Mouse (Mus musculus) embryonic stem cell, embryonic (primary cell): Measurements from ENCODE around the gene Fancc.
"Not testable (repeated sequence)": the region's sequence is repeated elsewhere in the genome, so short reads cannot be mapped to it uniquely, and the experiment has no call there.

Experiments used
- CTCF ChIA-PET, 4 experiments: fragments of 300-600 bp in 2 of 4; fragments of 350-600 bp in 2 of 4; sonication (Branson Sonifier 250); formaldehyde crosslinking; loops; one replicate each; lab custom pipeline; 2022; ENCODE audit warnings: inconsistent platforms in 2 of 4; lab: Charles Lee
- POLR2A ChIA-PET, 4 experiments: fragments of 300-600 bp in 2 of 4; fragments of 350-600 bp in 2 of 4; sonication (Branson Sonifier 250); formaldehyde crosslinking; loops; one replicate each; lab custom pipeline; 2022; ENCODE audit warnings: antibody characterized with exemption in 4 of 4, inconsistent platforms in 1 of 4; lab: Charles Lee

Gene Fancc

GRCm38 (mm10) chr13:63324978-63325848 is 171.9 kb downstream of the Fancc start:
- CTCF ChIA-PET, result no interaction called here
- POLR2A ChIA-PET, result interaction anchor here in 1 of 4 experiments (0.7 kb wide), 1 partner anchor 27 kb away, joined by 3 read pairs; no protein-coding TSS in a partner anchor

GRCm38 (mm10) chr13:63324311-63324710 is 172.8 kb downstream of the Fancc start:
- CTCF ChIA-PET, result interaction anchor here in 1 of 4 experiments (0.8 kb wide), 1 partner anchor 9 kb away, joined by 3 read pairs; no protein-coding TSS in a partner anchor
- POLR2A ChIA-PET, result interaction anchor here in 1 of 4 experiments (1.6 kb wide), 1 partner anchor 42 kb away, joined by 3 read pairs; no protein-coding TSS in a partner anchor

- POLR2A ChIA-PET, result interaction anchor here in 1 of 4 experiments (1.0 to 1.6 kb wide), 3 partner anchors 10 to 41 kb away, joined by 3 to 4 read pairs (median 4); no protein-coding TSS in a partner anchor
- CTCF ChIA-PET, result interaction anchor here in 2 of 4 experiments (0.8 to 1.5 kb wide), 3 partner anchors 8 to 380 kb away, joined by 3 to 6 read pairs (median 4); no protein-coding TSS in a partner anchor
Observed at GRCm38 (mm10) chr13:63323286-63324075, 173.6 kb downstream of the Fancc start.

GRCm38 (mm10) chr13:63322756-63323155 is 174.3 kb downstream of the Fancc start:
- ChIA-PET CTCF (interaction anchor here in 3 of 4 experiments (0.7 to 1.5 kb wide), 5 partner anchors 7 to 379 kb away, joined by 3 to 6 read pairs (median 4); no protein-coding TSS in a partner anchor), POLR2A (interaction anchor here in 2 of 4 experiments (0.7 to 1.6 kb wide), 4 partner anchors 9 to 228 kb away, joined by 3 to 5 read pairs (median 4); no protein-coding TSS in a partner anchor)

GRCm38 (mm10) chr13:63321689-63322088 is 175.4 kb downstream of the Fancc start:
- POLR2A ChIA-PET, result interaction anchor here in 1 of 4 experiments (1.6 kb wide), 1 partner anchor 48 kb away, joined by 7 read pairs; no protein-coding TSS in a partner anchor

GRCm38 (mm10) chr13:63319814-63320213 is 177.3 kb downstream of the Fancc start:
- ChIA-PET POLR2A (interaction anchor here in 1 of 4 experiments (1.4 kb wide), 1 partner anchor 33 kb away, joined by 4 read pairs; no protein-coding TSS in a partner anchor), CTCF (interaction anchor here in 1 of 4 experiments (0.6 kb wide), 1 partner anchor 16 kb away, joined by 4 read pairs; no protein-coding TSS in a partner anchor)

More at GRCm38 (mm10) chr13:63321689-63322088, 175.4 kb downstream of the Fancc start:
- CTCF ChIA-PET, result interaction anchor here in 3 of 4 experiments (0.6 to 1.3 kb wide), 7 partner anchors 8 to 467 kb away, joined by 3 to 4 read pairs (median 3); no protein-coding TSS in a partner anchor

GRCm38 (mm10) chr13:63317681-63318104 is 179.4 kb downstream of the Fancc start:
- ChIA-PET POLR2A (interaction anchor here in 1 of 4 experiments (0.8 to 1.0 kb wide), 2 partner anchors 13 to 29 kb away, joined by 3 read pairs; no protein-coding TSS in a partner anchor), CTCF (interaction anchor here in 1 of 4 experiments (1.5 kb wide), 1 partner anchor 14 kb away, joined by 4 read pairs; no protein-coding TSS in a partner anchor)

GRCm38 (mm10) chr13:63316407-63316806 is 180.7 kb downstream of the Fancc start:
- ChIA-PET POLR2A (interaction anchor here in 2 of 4 experiments (0.6 to 1.5 kb wide), 2 partner anchors 14 to 127 kb away, joined by 3 to 4 read pairs; no protein-coding TSS in a partner anchor), CTCF (interaction anchor here in 1 of 4 experiments (1.5 kb wide), 1 partner anchor 15 kb away, joined by 4 read pairs; no protein-coding TSS in a partner anchor)

- ChIA-PET POLR2A (interaction anchor here in 2 of 4 experiments (0.6 to 1.5 kb wide), 3 partner anchors 15 to 221 kb away, joined by 3 to 8 read pairs (median 4); no protein-coding TSS in a partner anchor), CTCF (no interaction called here)
Observed at GRCm38 (mm10) chr13:63315777-63316176, 181.3 kb downstream of the Fancc start.

GRCm38 (mm10) chr13:63315111-63315510 is 182.0 kb downstream of the Fancc start:
- CTCF ChIA-PET, result not testable (repeated sequence)
- POLR2A ChIA-PET, result interaction anchor here in 3 of 4 experiments (0.6 to 1.9 kb wide), 7 partner anchors 9 to 47 kb away, joined by 3 to 7 read pairs (median 3); no protein-coding TSS in a partner anchor

- CTCF ChIA-PET, result interaction anchor here in 2 of 4 experiments (0.9 to 1.6 kb wide), 2 partner anchors 17 to 42 kb away, joined by 3 to 4 read pairs; no protein-coding TSS in a partner anchor
- POLR2A ChIA-PET, result interaction anchor here in 3 of 4 experiments (0.8 to 1.9 kb wide), 16 partner anchors 9 to 117 kb away, joined by 3 to 7 read pairs (median 3); no protein-coding TSS in a partner anchor
Observed at GRCm38 (mm10) chr13:63314608-63314920, 182.5 kb downstream of the Fancc start.

GRCm38 (mm10) chr13:63313748-63314607 is 183.1 kb downstream of the Fancc start:
- CTCF ChIA-PET, result interaction anchor here in 2 of 4 experiments (0.8 to 1.6 kb wide), 3 partner anchors 18 to 395 kb away, joined by 3 to 4 read pairs (median 3); no protein-coding TSS in a partner anchor
- POLR2A ChIA-PET, result interaction anchor here in 3 of 4 experiments (0.8 to 3.1 kb wide), 18 partner anchors 8 to 118 kb away, joined by 3 to 12 read pairs (median 3); no protein-coding TSS in a partner anchor

- POLR2A ChIA-PET, result interaction anchor here in 2 of 4 experiments (1.0 to 3.1 kb wide), 8 partner anchors 9 to 283 kb away, joined by 3 to 12 read pairs (median 4); no protein-coding TSS in a partner anchor
- CTCF ChIA-PET, result interaction anchor here in 1 of 4 experiments (0.8 to 1.6 kb wide), 3 partner anchors 19 to 394 kb away, joined by 3 to 4 read pairs (median 3); no protein-coding TSS in a partner anchor
Observed at GRCm38 (mm10) chr13:63313247-63313646, 183.8 kb downstream of the Fancc start.

- POLR2A ChIA-PET, result interaction anchor here in 2 of 4 experiments (1.0 to 3.1 kb wide), 3 partner anchors 10 to 39 kb away, joined by 5 to 12 read pairs (median 6); no protein-coding TSS in a partner anchor
- CTCF ChIA-PET, result no interaction called here
Observed at GRCm38 (mm10) chr13:63311156-63311555, 185.9 kb downstream of the Fancc start.

GRCm38 (mm10) chr13:63309563-63309962 is 187.5 kb downstream of the Fancc start:
- POLR2A ChIA-PET, result interaction anchor here in 1 of 4 experiments (1.3 to 1.6 kb wide), 2 partner anchors 16 to 37 kb away, joined by 3 to 5 read pairs; no protein-coding TSS in a partner anchor

GRCm38 (mm10) chr13:63306768-63307167 is 190.3 kb downstream of the Fancc start:
- POLR2A ChIA-PET, result interaction anchor here in 2 of 4 experiments (1.1 to 5.0 kb wide), 4 partner anchors 8 to 24 kb away, joined by 3 to 30 read pairs (median 4); no protein-coding TSS in a partner anchor
- CTCF ChIA-PET, result no interaction called here

More at GRCm38 (mm10) chr13:63309563-63309962, 187.5 kb downstream of the Fancc start:
- CTCF ChIA-PET, result no interaction called here
